Mouse (Mus musculus): ENCODE measurements at regions not wholly inside any gene's neighbourhood (a gene's known extent, or its start where the extent isn't known, plus 50 kb on each side); places are given as distances from the start of the nearest gene placed in this dataset.

- DNase-seq (ENCODE audit: low spot score in 2 of 2): no peak
These were observed 174.4 kb downstream of the Fam49a start for GRCm38 (mm10) chr12:12436379-12436778.

GRCm38 (mm10) chr12:12432597-12432996 is 170.7 kb downstream of the Fam49a start:
- no peak for DNase-seq (ENCODE audit: low spot score in 2 of 2)
